15 mouse cellular contexts compared by ENCODE assay signal in genomic region chr6:29805381-29805780, GRCm38 (mm10). TPM values are rescaled to one million over a fixed set of nuclear protein-coding genes. Genes with fewer than 3 reads are reported as not detected.
A peak's percentile ranks its signal among the peaks of the same experiment; 100 is the strongest.
DNase-seq lines count a peak whose midpoint lies in the region.
"Had no signal": no experiment of that assay in that cellular context is flagged by ENCODE, and none has a peak within 500 bp of the region (broad histone marks: within the 10 kb centered on the region; RNA-seq: fewer than 3 reads in every experiment).

No protein-coding gene starts in this region.

- DNase-seq in layer of hippocampus, adult 18-20 months (ENCODE audit: low spot score in 2 of 2) = peak; percentile 43 to 80
- no peak for DNase-seq in layer of hippocampus, postnatal 25 days (ENCODE audit: extremely low spot score in 1 of 2, low spot score in 1 of 2)
- DNase-seq in layer of hippocampus, adult 8-10 months (ENCODE audit: low spot score in 2 of 2) = peak; percentile 59 to 61
- peak; percentile 32 for DNase-seq in layer of hippocampus, postnatal 36 days
- no peak for DNase-seq in heart, postnatal 36 days
- no peak for DNase-seq in lung, postnatal 10 days
- DNase-seq: adrenal gland, adult 2 months; adrenal gland, postnatal 14 days; cerebellum, adult 18-20 months; cerebellum, adult 9-10 months; cerebellum, postnatal 14 days; gastrocnemius, postnatal 10 days; gastrocnemius, postnatal 36 days; heart, adult 2 months; heart, postnatal 14 days had no signal

- intact Hi-C loops in heart, postnatal 36 days (cut with DNase I) = no loop called here

RNA-seq across cellular contexts. Expression of gene Ahcyl2, which starts 37.6 kb away (rescaled TPM):
- 100 to 1,000 TPM; 231 to 237 TPM for total RNA-seq in layer of hippocampus, adult 18-20 months (2021)
- total RNA-seq in layer of hippocampus, postnatal 25 days (2021) = 100 to 1,000 TPM; 204 to 226 TPM
- 100 to 1,000 TPM; 200 to 239 (median 221) TPM for total RNA-seq in layer of hippocampus, adult 8-10 months (2022)
- total RNA-seq in layer of hippocampus, postnatal 36 days (2021) = 100 to 1,000 TPM; 232 to 261 TPM
- 10 to 100 TPM; 16.2 to 16.3 TPM for total RNA-seq in heart, postnatal 36 days (2021)

Comparison
In these comparisons a context has a peak if more than half of its experiments do, and no peak if none do; other contexts are left out.
1. DNase-seq: peak in layer of hippocampus, adult 18-20 months (2 of 2), layer of hippocampus, adult 8-10 months (2 of 2) and layer of hippocampus, postnatal 36 days (2 of 2); none in layer of hippocampus, postnatal 25 days (0 of 2), heart, postnatal 36 days (0 of 2) and lung, postnatal 10 days (single experiment).
2. RNA of gene Ahcyl2, which starts 37.6 kb away (total RNA-seq): 232 to 261 TPM in layer of hippocampus, postnatal 36 days, 231 to 237 TPM in layer of hippocampus, adult 18-20 months, 204 to 226 TPM in layer of hippocampus, postnatal 25 days and 200 to 239 TPM in layer of hippocampus, adult 8-10 months; 16.2 to 16.3 TPM in heart, postnatal 36 days; every median in the first group is over 10 times any median in the second.